Mouse (Mus musculus) spleen, adult 2 months (tissue): Measurements from ENCODE around the gene Kcne1.

Experiments used
- CTCF ChIP-seq: fragments of 200-500 bp; IDR thresholded peaks from 2 replicates; pipeline ENCODE4 v1.5.1; 2011; ENCODE audit warnings: mild to moderate bottlenecking, inconsistent platforms; ENCODE audit not compliant: insufficient read depth, insufficient read length, insufficient replicate concordance; ENCODE audit errors: extremely low read depth
- POLR2A ChIP-seq: fragments of 200-500 bp; IDR thresholded peaks from 2 replicates; pipeline ENCODE4 v1.6.1; 2011; ENCODE audit warnings: low read depth, low read length, inconsistent platforms

GRCm38 (mm10) chr16:92369260-92369659 lies 10.0 kb upstream of the Kcne1 start:
- no peak for TF ChIP-seq CTCF
- TF ChIP-seq POLR2A, result no peak
